Mouse (Mus musculus) liver, postnatal 0 days (tissue): ENCODE data around the gene Vamp4. TPM values are rescaled to one million over a fixed set of nuclear protein-coding genes. Genes with fewer than 3 reads are reported as not detected.
A peak's percentile ranks its signal among the peaks of the same experiment; 100 is the strongest.

Experiments used
- ATAC-seq: fragments of 200-750 bp; cut with Nextera tagmentation; 2 replicates; pipeline ENCODE4 v1.8.0; 2017; ENCODE audit warnings: mild to moderate bottlenecking, moderate library complexity
- DNase-seq: peaks from one replicate; pipeline ENCODE4 v3.0.0-alpha.2; 2016
- H3K27ac ChIP-seq: fragments of 300-500 bp; sonication (generic); 2 replicates; pipeline ENCODE4 v1.5.1; 2014; ENCODE audit warnings: antibody characterized with exemption, moderate library complexity, mild to moderate bottlenecking, low read depth
- H3K27me3 ChIP-seq: fragments of 300-500 bp; sonication (generic); 2 replicates; pipeline ENCODE4 v1.6.1; 2014; ENCODE audit warnings: low read length, control low read depth, mixed read lengths; ENCODE audit not compliant: insufficient read depth
- H3K36me3 ChIP-seq: fragments of 300-500 bp; sonication (generic); replicated peaks from 2 replicates; pipeline ENCODE4 v1.6.1; 2014; ENCODE audit warnings: mild to moderate bottlenecking, control low read depth, low read length, moderate library complexity, mixed read lengths; ENCODE audit not compliant: insufficient read depth
- H3K4me1 ChIP-seq: fragments of 300-500 bp; sonication (generic); 2 replicates; pipeline ENCODE4 v1.6.1; 2014; ENCODE audit warnings: antibody characterized with exemption, mild to moderate bottlenecking, control low read depth; ENCODE audit not compliant: insufficient read depth
- H3K4me2 ChIP-seq: fragments of 300-500 bp; sonication (generic); 2 replicates; pipeline ENCODE4 v1.6.1; 2014; ENCODE audit warnings: low read depth, mild to moderate bottlenecking, low read length, moderate library complexity, mixed read lengths
- H3K4me3 ChIP-seq: fragments of 300-500 bp; sonication (generic); 2 replicates; pipeline ENCODE4 v1.5.1; 2014; ENCODE audit warnings: low read depth, low read length
- H3K9ac ChIP-seq: fragments of 300-500 bp; sonication (generic); replicated peaks from 2 replicates; pipeline ENCODE4 v1.6.1; 2014; ENCODE audit warnings: mild to moderate bottlenecking, moderate library complexity
- H3K9me3 ChIP-seq: fragments of 300-500 bp; sonication (generic); 2 replicates; pipeline ENCODE4 v1.6.1; 2016; ENCODE audit warnings: mild to moderate bottlenecking, control low read depth, low read length, mixed read lengths
- CTCF ChIP-seq: sonication (generic); IDR thresholded peaks from 2 replicates; pipeline ENCODE4 v1.5.1; 2016; ENCODE audit warnings: antibody characterized with exemption, low read depth
- EP300 ChIP-seq: IDR thresholded peaks from 2 replicates; pipeline ENCODE4 v1.6.1; 2016; ENCODE audit warnings: antibody characterized with exemption, low read depth, mild to moderate bottlenecking
- WGBS: fragments of 180-500 bp; shearing (Covaris S2); extraction: QIAGEN DNeasy Blood & Tissue Kit; methylation state at CpG from one replicate; pipeline ENCODE4 v1.1.7; 2014; ENCODE audit not compliant: insufficient replicate concordance; 5-methylcytosine and 5-hydroxymethylcytosine counted together
- polyA plus RNA-seq: library from polyadenylated mRNA; unstranded; fragments of >200 nt; fragmentation: Nextera tagmentation; extraction: Ambion mirVana; gene quantifications from 2 replicates; pipeline ENCODE4 v1.2.1, GENCODE M21; 2015

Gene Vamp4
- polyA plus RNA-seq = 14.9 and 15.7 TPM in 2 replicates

- Histone ChIP-seq H3K27ac (peak within 1 kb of the TSS; percentile 95), H3K36me3 (peaks cover 7% of the 10 kb centered on the region), H3K9me3 (no peaks in the 10 kb centered on the region), H3K4me2 (peak within 1 kb of the TSS; percentile 99), H3K27me3 (no peaks in the 10 kb centered on the region), H3K4me3 (peak within 1 kb of the TSS; percentile 100), H3K9ac (peak within 1 kb of the TSS; percentile 96), H3K4me1 (0 out of 2 replicates have a peak, but pooled peaks cover 4% of the 10 kb centered on the region)
- DNase-seq (peak; percentile 93), ATAC-seq (peak; percentile 98)
- TF ChIP-seq CTCF = peak; percentile 75
- no peak; the same call in 1 of the 2 replicates for TF ChIP-seq EP300
- under 1% methylated on average over 40 of the region's 43 CpGs for WGBS
Observed at GRCm38 (mm10) chr1:162570260-162570748, at the start of gene Vamp4. TSS of gene Vamp4 (plus strand) at chr1:162570515.

- TF ChIP-seq CTCF = no peak
- TF ChIP-seq EP300 = no peak
- Histone ChIP-seq H3K4me2 (no peak overlapping the region), H3K9ac (no peak overlapping the region), H3K4me1 (no peaks in the 10 kb centered on the region), H3K27me3 (no peaks in the 10 kb centered on the region), H3K36me3 (0 out of 2 replicates have a peak, but pooled peaks cover 5% of the 10 kb centered on the region), H3K4me3 (no peak overlapping the region), H3K9me3 (no peaks in the 10 kb centered on the region), H3K27ac (no peak overlapping the region)
- no peak for DNase-seq
- WGBS = 57% methylated on average over 2 of the region's 2 CpGs
- ATAC-seq = no peak
Observed at GRCm38 (mm10) chr1:162529651-162530050, 40.7 kb upstream of the Vamp4 start.

DNA sequence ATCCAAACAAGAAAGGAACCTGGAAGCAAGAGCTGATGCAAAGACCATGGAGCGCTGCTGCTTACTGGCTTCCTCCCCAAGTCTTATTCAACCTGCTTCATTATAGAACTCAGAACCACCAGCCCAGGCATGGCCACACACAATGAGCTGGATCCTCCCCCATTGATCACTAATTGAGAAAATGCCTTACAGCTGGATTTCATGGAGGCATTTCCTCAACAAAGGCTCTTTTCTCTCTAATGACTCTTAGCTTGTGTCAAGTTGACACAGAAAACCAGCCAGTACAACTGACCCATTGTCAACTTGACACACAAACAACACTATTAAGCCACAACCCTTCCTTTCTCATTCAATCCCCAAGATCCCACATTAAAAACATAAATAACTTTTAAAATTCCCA lies 39.6 kb upstream of the Vamp4 start:
- no peaks in the 10 kb centered on the region for H3K27me3 ChIP-seq
- ATAC-seq = no peak
- DNase-seq = no peak
- peaks cover 14% of the 10 kb centered on the region for H3K36me3 ChIP-seq
- H3K4me2 ChIP-seq = no peak overlapping the region
- H3K9ac ChIP-seq = no peak overlapping the region
- no peak overlapping the region for H3K4me3 ChIP-seq
- H3K9me3 ChIP-seq = no peaks in the 10 kb centered on the region
- H3K27ac ChIP-seq = no peak overlapping the region
- 93% methylated on average over 1 of the region's 1 CpGs for WGBS
- TF ChIP-seq CTCF (no peak), EP300 (no peak)
- H3K4me1 ChIP-seq = no peaks in the 10 kb centered on the region

- Histone ChIP-seq H3K27ac (no peak overlapping the region), H3K9ac (no peak overlapping the region), H3K9me3 (no peaks in the 10 kb centered on the region), H3K4me2 (no peak overlapping the region), H3K4me3 (no peak overlapping the region), H3K4me1 (no peaks in the 10 kb centered on the region), H3K36me3 (peaks cover 23% of the 10 kb centered on the region), H3K27me3 (no peaks in the 10 kb centered on the region)
- ATAC-seq (no peak), DNase-seq (no peak)
- 72% methylated on average over 4 of the region's 4 CpGs for WGBS
- no peak for TF ChIP-seq EP300
- TF ChIP-seq CTCF = peak; percentile 64
Observed at GRCm38 (mm10) chr1:162531584-162531983, 38.7 kb upstream of the Vamp4 start.

- H3K4me1 ChIP-seq = no peaks in the 10 kb centered on the region
- DNase-seq = no peak
- H3K27me3 ChIP-seq = no peaks in the 10 kb centered on the region
- no peak for TF ChIP-seq CTCF
- peaks cover 30% of the 10 kb centered on the region for H3K36me3 ChIP-seq
- no peak overlapping the region for H3K4me3 ChIP-seq
- H3K9me3 ChIP-seq = no peaks in the 10 kb centered on the region
- no peak for ATAC-seq
- H3K9ac ChIP-seq = no peak overlapping the region
- H3K27ac ChIP-seq = no peak overlapping the region
- WGBS = 65% methylated on average over 4 of the region's 4 CpGs
- no peak overlapping the region for H3K4me2 ChIP-seq
Observed at GRCm38 (mm10) chr1:162532330-162532729, 38.0 kb upstream of the Vamp4 start.

DNA sequence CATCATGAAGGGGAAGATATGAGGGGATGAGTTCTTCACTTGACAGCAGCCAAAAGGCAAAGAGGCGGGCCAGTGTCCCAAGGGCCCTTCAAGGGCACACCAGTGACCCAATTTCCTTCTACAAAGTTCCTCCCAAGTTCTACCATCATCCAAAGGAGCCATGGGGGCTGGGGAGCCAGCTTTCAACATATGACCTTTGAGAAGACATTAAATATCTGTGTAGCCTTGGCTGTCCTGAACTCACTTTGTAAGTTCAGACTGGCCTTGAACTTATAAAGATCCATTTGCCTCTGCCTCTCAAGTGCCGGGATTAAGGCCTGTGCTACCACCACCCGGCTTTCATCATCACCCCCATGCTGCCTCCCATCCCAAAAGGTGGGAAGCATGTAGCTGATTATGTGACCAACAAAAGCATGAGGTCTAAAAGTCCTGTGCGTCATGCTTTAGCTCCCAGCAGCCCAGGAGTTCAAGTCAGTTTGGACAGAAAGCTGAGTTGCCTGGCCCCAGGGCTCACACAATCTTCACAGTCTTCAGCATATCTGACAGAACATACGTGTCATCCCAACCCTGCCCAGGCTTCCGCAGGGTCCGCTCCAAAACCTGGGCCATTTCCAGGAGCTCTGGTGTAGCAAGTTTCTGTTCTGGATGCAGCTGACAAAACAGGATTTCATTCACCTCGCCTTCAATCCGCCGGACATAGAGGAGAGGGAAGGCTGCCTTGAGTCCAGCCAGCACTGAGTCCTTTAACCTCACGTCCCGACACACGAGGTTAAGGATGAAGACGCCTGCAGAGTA lies 36.4 kb upstream of the Vamp4 start:
- WGBS = 81% methylated on average over 14 of the region's 14 CpGs
- no peak for ATAC-seq

More for the DNA sequence above, 36.4 kb upstream of the Vamp4 start:
- H3K4me1 ChIP-seq = no peaks in the 10 kb centered on the region
- H3K27ac ChIP-seq = no peak overlapping the region
- no peak overlapping the region for H3K4me3 ChIP-seq
- no peak overlapping the region for H3K9ac ChIP-seq
- H3K4me2 ChIP-seq = no peak overlapping the region
- peaks cover 37% of the 10 kb centered on the region for H3K36me3 ChIP-seq
- no peak for DNase-seq
- no peaks in the 10 kb centered on the region for H3K27me3 ChIP-seq
- H3K9me3 ChIP-seq = no peaks in the 10 kb centered on the region
- TF ChIP-seq CTCF (no peak), EP300 (no peak)
